Mouse (Mus musculus): ENCODE data around the gene Nek6. TPM values are rescaled to one million over a fixed set of nuclear protein-coding genes. Genes with fewer than 3 reads are reported as not detected.

Gene Nek6
- polyA plus RNA-seq, 1 experiment from 2014 or later: 43.7 TPM

- peak; percentile 85 for DNase-seq (ENCODE audit: low spot score)
- Histone ChIP-seq H3K9me3 (ENCODE audit: control insufficient read depth, low read length) (no peaks in the 10 kb centered on the region), H3K27ac (replicated peaks) (peak overlapping the region; percentile 95), H3K4me2 (replicated peaks; ENCODE audit: low read depth) (peak overlapping the region; percentile 54), H3K36me3 (ENCODE audit: control insufficient read depth, insufficient read depth, low read length) (no peaks in the 10 kb centered on the region), H3K4me3 (ENCODE audit: low read depth, low read length) (peak overlapping the region; percentile 82), H3K4me1 (replicated peaks; ENCODE audit: control insufficient read depth, insufficient read depth) (peaks cover 8% of the 10 kb centered on the region), H3K9ac (ENCODE audit: low read length) (peak overlapping the region; percentile 88), H3K27me3 (ENCODE audit: control insufficient read depth, insufficient read depth, low read length) (no peaks in the 10 kb centered on the region)
- WGBS: 2% methylated on average over 16 of the region's 16 CpGs
- TF ChIP-seq CTCF (IDR thresholded peaks at IDR 0.05; ENCODE audit: low read depth) (no peak), EP300 (optimal IDR thresholded peaks at IDR 0.05) (no peak)
- peak; percentile 50; the same call in 1 of the 2 replicates for ATAC-seq (ENCODE audit: low FRiP score, low TSS enrichment)
Observed at GRCm38 (mm10) chr2:38512308-38513182, 1.1 kb downstream of the Nek6 start.

GRCm38 (mm10) chr2:38513183-38513529, 1.7 kb downstream of the Nek6 start:
- TF ChIP-seq CTCF (IDR thresholded peaks at IDR 0.05; ENCODE audit: low read depth): no peak
- no peak for TF ChIP-seq EP300 (optimal IDR thresholded peaks at IDR 0.05)
- WGBS: 48% methylated on average over 2 of the region's 2 CpGs
- H3K4me1 ChIP-seq (replicated peaks; ENCODE audit: control insufficient read depth, insufficient read depth): peaks cover 8% of the 10 kb centered on the region
- H3K9me3 ChIP-seq (ENCODE audit: control insufficient read depth, low read length): no peaks in the 10 kb centered on the region
- H3K36me3 ChIP-seq (ENCODE audit: control insufficient read depth, insufficient read depth, low read length): no peaks in the 10 kb centered on the region
- H3K27ac ChIP-seq (replicated peaks): peak overlapping the region; percentile 95
- 0 out of 2 replicates have a peak overlapping the region, but pooled peaks have one; percentile 24 for H3K9ac ChIP-seq (ENCODE audit: low read length)
- no peaks in the 10 kb centered on the region for H3K27me3 ChIP-seq (ENCODE audit: control insufficient read depth, insufficient read depth, low read length)
- peak overlapping the region; percentile 82 for H3K4me3 ChIP-seq (ENCODE audit: low read depth, low read length)
- H3K4me2 ChIP-seq (replicated peaks; ENCODE audit: low read depth): peak overlapping the region; percentile 54
- ATAC-seq (ENCODE audit: low FRiP score, low TSS enrichment) (no peak), DNase-seq (ENCODE audit: low spot score) (no peak)

DNA sequence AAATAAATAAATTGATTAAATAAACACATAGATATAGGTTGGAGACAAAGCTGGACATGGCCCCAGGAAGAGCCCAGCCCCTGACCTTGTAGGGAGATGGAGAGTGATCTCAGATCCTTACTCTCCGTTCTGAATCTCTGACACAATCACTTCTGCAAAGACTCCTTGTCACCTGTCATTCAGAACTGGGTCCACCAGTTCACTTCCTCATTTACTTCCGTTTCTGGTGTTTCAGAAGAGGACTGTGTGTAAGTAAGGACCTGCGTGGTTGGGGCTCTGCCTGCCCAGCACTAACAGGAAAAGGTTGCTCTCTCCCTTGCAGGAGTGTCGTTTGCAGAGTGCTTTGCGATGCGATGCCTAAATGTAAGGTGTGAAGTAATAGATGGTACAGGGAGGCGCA, 3.0 kb downstream of the Nek6 start:
- Histone ChIP-seq H3K27me3 (ENCODE audit: control insufficient read depth, insufficient read depth, low read length) (no peaks in the 10 kb centered on the region), H3K36me3 (ENCODE audit: control insufficient read depth, insufficient read depth, low read length) (no peaks in the 10 kb centered on the region; the same call in 1 of the 2 replicates), H3K4me2 (replicated peaks; ENCODE audit: low read depth) (no peak overlapping the region), H3K4me1 (replicated peaks; ENCODE audit: control insufficient read depth, insufficient read depth) (peaks cover 8% of the 10 kb centered on the region), H3K9me3 (ENCODE audit: control insufficient read depth, low read length) (no peaks in the 10 kb centered on the region), H3K4me3 (ENCODE audit: low read depth, low read length) (no peak overlapping the region), H3K27ac (replicated peaks) (peak overlapping the region; percentile 95; the same call in 1 of the 2 replicates), H3K9ac (ENCODE audit: low read length) (no peak overlapping the region)
- 41% methylated on average over 7 of the region's 7 CpGs for WGBS
- TF ChIP-seq CTCF (IDR thresholded peaks at IDR 0.05; ENCODE audit: low read depth): no peak
- no peak for TF ChIP-seq EP300 (optimal IDR thresholded peaks at IDR 0.05)
- ATAC-seq (ENCODE audit: low FRiP score, low TSS enrichment) (peak; percentile 58), DNase-seq (ENCODE audit: low spot score) (no peak)

DNA sequence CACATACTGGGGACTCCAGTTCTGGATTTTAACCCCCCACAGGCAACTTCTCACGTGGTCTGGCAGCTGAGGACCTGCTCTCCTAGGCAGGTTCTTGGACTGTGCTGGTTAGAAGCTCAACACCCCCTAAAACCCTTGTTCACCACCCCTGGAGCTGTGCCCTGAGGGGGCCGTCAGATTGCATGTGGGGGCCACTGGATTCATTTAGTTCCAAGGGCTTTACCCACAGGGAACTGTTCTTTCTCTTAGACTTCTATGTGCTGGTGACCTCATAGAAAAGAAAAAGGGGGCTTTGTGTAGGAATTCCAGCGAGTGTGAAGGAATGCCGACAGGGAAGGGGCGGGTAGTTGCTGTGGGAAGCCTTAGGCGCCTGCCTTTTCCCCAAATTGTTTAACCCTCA, 4.0 kb downstream of the Nek6 start:
- TF ChIP-seq CTCF (IDR thresholded peaks at IDR 0.05; ENCODE audit: low read depth) (no peak), EP300 (optimal IDR thresholded peaks at IDR 0.05) (no peak)
- no peak overlapping the region for H3K4me2 ChIP-seq (replicated peaks; ENCODE audit: low read depth)
- WGBS: 35% methylated on average over 6 of the region's 6 CpGs
- no peaks in the 10 kb centered on the region; the same call in 1 of the 2 replicates for H3K36me3 ChIP-seq (ENCODE audit: control insufficient read depth, insufficient read depth, low read length)
- no peaks in the 10 kb centered on the region for H3K27me3 ChIP-seq (ENCODE audit: control insufficient read depth, insufficient read depth, low read length)
- H3K4me1 ChIP-seq (replicated peaks; ENCODE audit: control insufficient read depth, insufficient read depth): peaks cover 8% of the 10 kb centered on the region
- H3K4me3 ChIP-seq (ENCODE audit: low read depth, low read length): no peak overlapping the region
- no peaks in the 10 kb centered on the region for H3K9me3 ChIP-seq (ENCODE audit: control insufficient read depth, low read length)
- peak overlapping the region; percentile 56 for H3K27ac ChIP-seq (replicated peaks)
- no peak overlapping the region for H3K9ac ChIP-seq (ENCODE audit: low read length)
- ATAC-seq (ENCODE audit: low FRiP score, low TSS enrichment) (no peak), DNase-seq (ENCODE audit: low spot score) (no peak)

GRCm38 (mm10) chr2:38516471-38516870, 5.0 kb downstream of the Nek6 start:
- 51% methylated on average over 3 of the region's 3 CpGs for WGBS
- Histone ChIP-seq H3K9ac (ENCODE audit: low read length) (no peak overlapping the region; the same call in 1 of the 2 replicates), H3K27me3 (ENCODE audit: control insufficient read depth, insufficient read depth, low read length) (no peaks in the 10 kb centered on the region), H3K4me2 (replicated peaks; ENCODE audit: low read depth) (no peak overlapping the region), H3K36me3 (ENCODE audit: control insufficient read depth, insufficient read depth, low read length) (no peaks in the 10 kb centered on the region; the same call in 1 of the 2 replicates), H3K4me3 (ENCODE audit: low read depth, low read length) (no peak overlapping the region), H3K27ac (replicated peaks) (0 out of 2 replicates have a peak overlapping the region, but pooled peaks have one; percentile 18), H3K9me3 (ENCODE audit: control insufficient read depth, low read length) (no peaks in the 10 kb centered on the region), H3K4me1 (replicated peaks; ENCODE audit: control insufficient read depth, insufficient read depth) (peaks cover 8% of the 10 kb centered on the region)
- no peak for DNase-seq (ENCODE audit: low spot score)
- ATAC-seq (ENCODE audit: low FRiP score, low TSS enrichment): no peak
- TF ChIP-seq EP300 (optimal IDR thresholded peaks at IDR 0.05) (no peak), CTCF (IDR thresholded peaks at IDR 0.05; ENCODE audit: low read depth) (no peak)

DNA sequence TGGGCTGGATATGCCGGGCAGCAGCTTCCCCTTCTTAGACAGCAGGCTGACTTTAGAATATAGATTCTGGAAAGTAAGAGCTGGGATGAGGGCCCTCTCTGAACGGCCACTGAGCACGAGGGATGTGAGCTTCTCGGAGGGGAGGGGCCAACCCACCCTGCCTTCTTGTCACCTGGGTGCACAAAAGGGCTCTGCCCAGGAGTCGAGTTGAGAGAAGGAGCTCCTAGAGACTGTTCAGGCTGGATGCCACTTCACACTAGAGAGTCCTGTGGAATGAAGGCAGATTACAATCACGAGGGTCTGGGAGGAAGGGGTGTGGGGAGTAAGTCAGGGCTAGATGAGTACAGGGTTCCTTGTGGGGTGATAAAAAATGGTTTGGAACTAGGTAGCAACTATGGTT, 5.6 kb downstream of the Nek6 start:
- DNase-seq (ENCODE audit: low spot score): no peak

More for the DNA sequence above, 5.6 kb downstream of the Nek6 start:
- no peak for TF ChIP-seq EP300 (optimal IDR thresholded peaks at IDR 0.05)
- TF ChIP-seq CTCF (IDR thresholded peaks at IDR 0.05; ENCODE audit: low read depth): no peak
- Histone ChIP-seq H3K27me3 (ENCODE audit: control insufficient read depth, insufficient read depth, low read length) (no peaks in the 10 kb centered on the region), H3K4me1 (replicated peaks; ENCODE audit: control insufficient read depth, insufficient read depth) (peaks cover 10% of the 10 kb centered on the region), H3K27ac (replicated peaks) (no peak overlapping the region), H3K36me3 (ENCODE audit: control insufficient read depth, insufficient read depth, low read length) (no peaks in the 10 kb centered on the region; the same call in 1 of the 2 replicates), H3K9me3 (ENCODE audit: control insufficient read depth, low read length) (no peaks in the 10 kb centered on the region), H3K9ac (ENCODE audit: low read length) (no peak overlapping the region), H3K4me3 (ENCODE audit: low read depth, low read length) (no peak overlapping the region), H3K4me2 (replicated peaks; ENCODE audit: low read depth) (no peak overlapping the region)
- 63% methylated on average over 6 of the region's 6 CpGs for WGBS
- no peak for ATAC-seq (ENCODE audit: low FRiP score, low TSS enrichment)

Data from stomach, postnatal 0 days (tissue).